Mouse (Mus musculus): Measurements from ENCODE around the gene Pradc1. TPM values are rescaled to one million over a fixed set of nuclear protein-coding genes. Genes with fewer than 3 reads are reported as not detected.
"Not testable (repeated sequence)": the region's sequence is repeated elsewhere in the genome, so short reads cannot be mapped to it uniquely, and the experiment has no call there.

Pradc1 gene
- polyA plus RNA-seq, 1 experiment: 16.7 TPM

- TF ChIP-seq CTCF (IDR thresholded peaks at IDR 0.05; ENCODE audit: borderline replicate concordance, extremely low read depth, insufficient read depth, insufficient read length): peak; percentile 52
- peak; percentile 63 for TF ChIP-seq POLR2A (IDR thresholded peaks at IDR 0.05; ENCODE audit: borderline replicate concordance, extremely low read depth, insufficient read depth, insufficient read length, poor library complexity, severe bottlenecking)
- DNase-seq (ENCODE audit: low read depth): peak; percentile 99
Observed at GRCm38 (mm10) chr6:85450697-85451663, 790 bp downstream of the Pradc1 start, which contains the start of gene Cct7. Gene Cct7 (plus strand): TSS chr6:85451514.

- not testable (repeated sequence) for DNase-seq (ENCODE audit: low read depth)
Observed at GRCm38 (mm10) chr6:85450140-85450539, 1.6 kb downstream of the Pradc1 start.

- no peak for TF ChIP-seq POLR2A (IDR thresholded peaks at IDR 0.05; ENCODE audit: borderline replicate concordance, extremely low read depth, insufficient read depth, insufficient read length, poor library complexity, severe bottlenecking)
- no peak for TF ChIP-seq CTCF (IDR thresholded peaks at IDR 0.05; ENCODE audit: borderline replicate concordance, extremely low read depth, insufficient read depth, insufficient read length)
- no peak for DNase-seq (ENCODE audit: low read depth)
Observed at GRCm38 (mm10) chr6:85447351-85447750, 4.4 kb downstream of the Pradc1 start.

- TF ChIP-seq POLR2A (IDR thresholded peaks at IDR 0.05; ENCODE audit: borderline replicate concordance, extremely low read depth, insufficient read depth, insufficient read length, poor library complexity, severe bottlenecking) (no peak), CTCF (IDR thresholded peaks at IDR 0.05; ENCODE audit: borderline replicate concordance, extremely low read depth, insufficient read depth, insufficient read length) (no peak)
- no peak for DNase-seq (ENCODE audit: low read depth)
Observed at GRCm38 (mm10) chr6:85445286-85445685, 6.5 kb downstream of the Pradc1 start.

- TF ChIP-seq CTCF (IDR thresholded peaks at IDR 0.05; ENCODE audit: borderline replicate concordance, extremely low read depth, insufficient read depth, insufficient read length): no peak
- no peak for TF ChIP-seq POLR2A (IDR thresholded peaks at IDR 0.05; ENCODE audit: borderline replicate concordance, extremely low read depth, insufficient read depth, insufficient read length, poor library complexity, severe bottlenecking)
- DNase-seq (ENCODE audit: low read depth): no peak
Observed at GRCm38 (mm10) chr6:85444266-85444965, 7.4 kb downstream of the Pradc1 start.

- TF ChIP-seq CTCF (IDR thresholded peaks at IDR 0.05; ENCODE audit: borderline replicate concordance, extremely low read depth, insufficient read depth, insufficient read length): no peak
- no peak for TF ChIP-seq POLR2A (IDR thresholded peaks at IDR 0.05; ENCODE audit: borderline replicate concordance, extremely low read depth, insufficient read depth, insufficient read length, poor library complexity, severe bottlenecking)
- no peak for DNase-seq (ENCODE audit: low read depth)
Observed at GRCm38 (mm10) chr6:85443488-85444233, 8.1 kb downstream of the Pradc1 start.

GRCm38 (mm10) chr6:85441142-85441541, 10.6 kb downstream of the Pradc1 start:
- no peak for TF ChIP-seq CTCF (IDR thresholded peaks at IDR 0.05; ENCODE audit: borderline replicate concordance, extremely low read depth, insufficient read depth, insufficient read length)
- no peak for TF ChIP-seq POLR2A (IDR thresholded peaks at IDR 0.05; ENCODE audit: borderline replicate concordance, extremely low read depth, insufficient read depth, insufficient read length, poor library complexity, severe bottlenecking)
- no peak for DNase-seq (ENCODE audit: low read depth)

- no peak for DNase-seq (ENCODE audit: low read depth)
- TF ChIP-seq POLR2A (IDR thresholded peaks at IDR 0.05; ENCODE audit: borderline replicate concordance, extremely low read depth, insufficient read depth, insufficient read length, poor library complexity, severe bottlenecking): no peak
- TF ChIP-seq CTCF (IDR thresholded peaks at IDR 0.05; ENCODE audit: borderline replicate concordance, extremely low read depth, insufficient read depth, insufficient read length): no peak
Observed at GRCm38 (mm10) chr6:85436631-85437030, 15.1 kb downstream of the Pradc1 start.

GRCm38 (mm10) chr6:85436204-85436603, 15.6 kb downstream of the Pradc1 start:
- no peak for TF ChIP-seq POLR2A (IDR thresholded peaks at IDR 0.05; ENCODE audit: borderline replicate concordance, extremely low read depth, insufficient read depth, insufficient read length, poor library complexity, severe bottlenecking)
- TF ChIP-seq CTCF (IDR thresholded peaks at IDR 0.05; ENCODE audit: borderline replicate concordance, extremely low read depth, insufficient read depth, insufficient read length): no peak
- DNase-seq (ENCODE audit: low read depth): no peak

GRCm38 (mm10) chr6:85433865-85434264, 17.9 kb downstream of the Pradc1 start:
- TF ChIP-seq CTCF (IDR thresholded peaks at IDR 0.05; ENCODE audit: borderline replicate concordance, extremely low read depth, insufficient read depth, insufficient read length) (no peak), POLR2A (IDR thresholded peaks at IDR 0.05; ENCODE audit: borderline replicate concordance, extremely low read depth, insufficient read depth, insufficient read length, poor library complexity, severe bottlenecking) (no peak)
- no peak for DNase-seq (ENCODE audit: low read depth)

GRCm38 (mm10) chr6:85431842-85432431, 19.8 kb downstream of the Pradc1 start, which contains the start of gene Smyd5:
Gene Smyd5 (plus strand): TSS chr6:85431989.
- TF ChIP-seq CTCF (IDR thresholded peaks at IDR 0.05; ENCODE audit: borderline replicate concordance, extremely low read depth, insufficient read depth, insufficient read length) (no peak), POLR2A (IDR thresholded peaks at IDR 0.05; ENCODE audit: borderline replicate concordance, extremely low read depth, insufficient read depth, insufficient read length, poor library complexity, severe bottlenecking) (no peak)
- DNase-seq (ENCODE audit: low read depth): peak; percentile 75
